Mouse (Mus musculus): ENCODE data around the gene Sh3d21. TPM values are rescaled to one million over a fixed set of nuclear protein-coding genes. Genes with fewer than 3 reads are reported as not detected.
"Not testable (repeated sequence)": the region's sequence is repeated elsewhere in the genome, so short reads cannot be mapped to it uniquely, and the experiment has no call there.

The Sh3d21 gene
- polyA plus RNA-seq, 1 experiment from 2014 or later, result 2.7 TPM

GRCm38 (mm10) chr4:126181170-126181957 is 18.1 kb upstream of the Sh3d21 start:
- no peak overlapping the region for H3K4me2 ChIP-seq
- no peaks in the 10 kb centered on the region for H3K4me1 ChIP-seq (ENCODE audit: control insufficient read depth, insufficient read depth, low read length)
- no peaks in the 10 kb centered on the region for H3K27me3 ChIP-seq (ENCODE audit: control insufficient read depth, insufficient read depth, low read length)
- ATAC-seq (replicated peaks; ENCODE audit: insufficient number of reproducible peaks, low FRiP score, low TSS enrichment), result no peak
- no peak overlapping the region for H3K9ac ChIP-seq (ENCODE audit: low read depth, low read length)
- peaks cover 26% of the 10 kb centered on the region for H3K36me3 ChIP-seq (ENCODE audit: control insufficient read depth, insufficient read depth, low read length)
- WGBS (ENCODE audit: insufficient replicate concordance), result 62% methylated on average over 7 of the region's 7 CpGs
- H3K27ac ChIP-seq (ENCODE audit: low read depth, low read length), result no peak overlapping the region
- H3K4me3 ChIP-seq (ENCODE audit: low read depth, low read length), result no peak overlapping the region
- no peaks in the 10 kb centered on the region for H3K9me3 ChIP-seq (replicated peaks; ENCODE audit: control insufficient read depth, low read length)

DNA sequence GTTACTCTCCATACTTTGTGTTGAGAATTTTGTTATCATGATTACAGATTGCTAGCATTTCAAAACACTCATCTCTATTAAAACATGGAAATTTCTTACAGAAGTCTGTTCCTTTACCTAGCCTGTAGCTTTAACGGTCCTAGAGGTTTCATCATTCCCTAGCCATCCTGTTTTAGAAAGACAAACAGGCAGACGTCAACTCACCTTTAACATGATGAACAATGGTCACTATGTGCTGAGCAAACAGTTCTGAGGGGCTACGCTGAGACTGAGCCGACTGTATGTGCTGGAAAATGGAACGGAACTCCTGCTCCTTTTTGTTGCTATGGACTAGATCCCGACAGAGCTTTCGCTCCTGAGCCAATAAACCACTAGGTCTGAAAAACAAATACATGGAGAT is 12.7 kb upstream of the Sh3d21 start:
- not testable (repeated sequence) for H3K4me3 ChIP-seq (ENCODE audit: low read depth, low read length); H3K9me3 ChIP-seq (replicated peaks; ENCODE audit: control insufficient read depth, low read length); H3K4me1 ChIP-seq (ENCODE audit: control insufficient read depth, insufficient read depth, low read length); ATAC-seq (replicated peaks; ENCODE audit: insufficient number of reproducible peaks, low FRiP score, low TSS enrichment); H3K27me3 ChIP-seq (ENCODE audit: control insufficient read depth, insufficient read depth, low read length); H3K9ac ChIP-seq (ENCODE audit: low read depth, low read length); H3K4me2 ChIP-seq; H3K27ac ChIP-seq (ENCODE audit: low read depth, low read length)
- H3K36me3 ChIP-seq (ENCODE audit: control insufficient read depth, insufficient read depth, low read length), result peaks cover 45% of the 10 kb centered on the region
- 92% methylated on average over 7 of the region's 7 CpGs for WGBS (ENCODE audit: insufficient replicate concordance)

DNA sequence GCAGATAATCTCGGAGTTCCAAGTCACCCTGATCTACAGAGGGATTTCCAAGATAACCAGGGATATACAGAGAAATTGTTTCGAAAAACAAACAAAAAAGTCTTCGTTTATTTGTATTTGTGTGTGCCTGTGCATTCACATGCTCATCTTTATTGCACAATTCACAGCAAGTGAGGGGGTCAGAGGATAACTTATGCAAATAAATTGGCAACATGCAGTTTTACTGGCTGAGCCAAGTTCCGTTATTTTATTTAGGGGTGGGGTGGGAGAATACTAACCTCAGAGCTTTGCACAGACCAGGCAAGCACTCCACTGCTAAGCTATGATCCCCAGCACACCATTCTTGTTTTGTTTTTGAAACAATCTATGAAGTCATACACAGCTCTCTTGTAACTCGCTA is 10.5 kb upstream of the Sh3d21 start:
- H3K36me3 ChIP-seq (ENCODE audit: control insufficient read depth, insufficient read depth, low read length), result peaks cover 53% of the 10 kb centered on the region
- H3K27ac ChIP-seq (ENCODE audit: low read depth, low read length), result no peak overlapping the region
- no peaks in the 10 kb centered on the region for H3K27me3 ChIP-seq (ENCODE audit: control insufficient read depth, insufficient read depth, low read length)
- H3K4me1 ChIP-seq (ENCODE audit: control insufficient read depth, insufficient read depth, low read length), result no peaks in the 10 kb centered on the region
- no peak for ATAC-seq (replicated peaks; ENCODE audit: insufficient number of reproducible peaks, low FRiP score, low TSS enrichment)
- H3K9me3 ChIP-seq (replicated peaks; ENCODE audit: control insufficient read depth, low read length), result no peaks in the 10 kb centered on the region
- no peak overlapping the region for H3K4me2 ChIP-seq
- 90% methylated on average over 5 of the region's 5 CpGs for WGBS (ENCODE audit: insufficient replicate concordance)
- H3K9ac ChIP-seq (ENCODE audit: low read depth, low read length), result no peak overlapping the region
- no peak overlapping the region for H3K4me3 ChIP-seq (ENCODE audit: low read depth, low read length)

GRCm38 (mm10) chr4:126170737-126171136 is 7.4 kb upstream of the Sh3d21 start:
- H3K9me3 ChIP-seq (replicated peaks; ENCODE audit: control insufficient read depth, low read length); H3K27ac ChIP-seq (ENCODE audit: low read depth, low read length); H3K4me3 ChIP-seq (ENCODE audit: low read depth, low read length); H3K27me3 ChIP-seq (ENCODE audit: control insufficient read depth, insufficient read depth, low read length); H3K4me2 ChIP-seq; ATAC-seq (replicated peaks; ENCODE audit: insufficient number of reproducible peaks, low FRiP score, low TSS enrichment); H3K9ac ChIP-seq (ENCODE audit: low read depth, low read length); H3K4me1 ChIP-seq (ENCODE audit: control insufficient read depth, insufficient read depth, low read length): not testable (repeated sequence)
- 93% methylated on average over 5 of the region's 5 CpGs for WGBS (ENCODE audit: insufficient replicate concordance)
- peaks cover 52% of the 10 kb centered on the region for H3K36me3 ChIP-seq (ENCODE audit: control insufficient read depth, insufficient read depth, low read length)

GRCm38 (mm10) chr4:126168851-126169250 is 5.6 kb upstream of the Sh3d21 start:
- Histone ChIP-seq H3K9ac (ENCODE audit: low read depth, low read length) (no peak overlapping the region), H3K9me3 (replicated peaks; ENCODE audit: control insufficient read depth, low read length) (no peaks in the 10 kb centered on the region), H3K36me3 (ENCODE audit: control insufficient read depth, insufficient read depth, low read length) (peaks cover 43% of the 10 kb centered on the region), H3K4me3 (ENCODE audit: low read depth, low read length) (no peak overlapping the region), H3K27me3 (ENCODE audit: control insufficient read depth, insufficient read depth, low read length) (no peaks in the 10 kb centered on the region), H3K4me2 (no peak overlapping the region), H3K4me1 (ENCODE audit: control insufficient read depth, insufficient read depth, low read length) (0 out of 2 replicates have a peak, but pooled peaks cover 6% of the 10 kb centered on the region), H3K27ac (ENCODE audit: low read depth, low read length) (no peak overlapping the region)
- ATAC-seq (replicated peaks; ENCODE audit: insufficient number of reproducible peaks, low FRiP score, low TSS enrichment), result no peak
- 86% methylated on average over 6 of the region's 6 CpGs for WGBS (ENCODE audit: insufficient replicate concordance)

- no peaks in the 10 kb centered on the region for H3K9me3 ChIP-seq (replicated peaks; ENCODE audit: control insufficient read depth, low read length)
- H3K4me2 ChIP-seq, result no peak overlapping the region
- peaks cover 15% of the 10 kb centered on the region for H3K4me1 ChIP-seq (ENCODE audit: control insufficient read depth, insufficient read depth, low read length)
- H3K9ac ChIP-seq (ENCODE audit: low read depth, low read length), result no peak overlapping the region
- 79% methylated on average over 3 of the region's 3 CpGs for WGBS (ENCODE audit: insufficient replicate concordance)
- no peak for ATAC-seq (replicated peaks; ENCODE audit: insufficient number of reproducible peaks, low FRiP score, low TSS enrichment)
- no peaks in the 10 kb centered on the region for H3K27me3 ChIP-seq (ENCODE audit: control insufficient read depth, insufficient read depth, low read length)
- H3K36me3 ChIP-seq (ENCODE audit: control insufficient read depth, insufficient read depth, low read length), result peaks cover 35% of the 10 kb centered on the region
- peak overlapping the region; percentile 25; the same call in 1 of the 2 replicates for H3K27ac ChIP-seq (ENCODE audit: low read depth, low read length)
- H3K4me3 ChIP-seq (ENCODE audit: low read depth, low read length), result no peak overlapping the region
Measured at GRCm38 (mm10) chr4:126166084-126166483, 2.8 kb upstream of the Sh3d21 start.

DNA sequence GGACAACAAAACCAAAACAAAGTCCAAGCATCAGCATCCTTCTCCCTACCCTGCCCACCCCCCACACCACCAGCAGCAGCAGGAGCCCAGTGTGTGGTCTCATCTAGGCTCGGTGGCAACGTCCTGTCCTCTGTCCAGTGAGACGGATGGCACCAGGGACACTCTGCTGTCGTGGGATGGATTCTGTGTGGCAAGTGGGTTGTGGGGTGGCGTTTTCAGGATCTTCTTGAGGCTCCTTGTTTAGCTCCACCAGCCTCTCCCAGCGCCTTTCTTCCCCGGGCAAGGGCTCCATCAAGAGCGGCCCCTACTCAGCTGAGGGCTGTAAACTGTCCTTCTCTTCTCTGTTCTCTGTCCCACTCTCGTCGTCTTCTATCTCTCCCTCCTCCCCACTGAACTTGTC is 1.8 kb upstream of the Sh3d21 start:
- peaks cover 27% of the 10 kb centered on the region for H3K36me3 ChIP-seq (ENCODE audit: control insufficient read depth, insufficient read depth, low read length)

GRCm38 (mm10) chr4:126163685-126164084 is 394 bp upstream of the Sh3d21 start:
- Histone ChIP-seq H3K9me3 (replicated peaks; ENCODE audit: control insufficient read depth, low read length) (no peaks in the 10 kb centered on the region), H3K9ac (ENCODE audit: low read depth, low read length) (no peak overlapping the region), H3K4me3 (ENCODE audit: low read depth, low read length) (no peak overlapping the region), H3K36me3 (ENCODE audit: control insufficient read depth, insufficient read depth, low read length) (peaks cover 15% of the 10 kb centered on the region), H3K27me3 (ENCODE audit: control insufficient read depth, insufficient read depth, low read length) (no peaks in the 10 kb centered on the region), H3K4me1 (ENCODE audit: control insufficient read depth, insufficient read depth, low read length) (peaks cover 15% of the 10 kb centered on the region), H3K27ac (ENCODE audit: low read depth, low read length) (no peak overlapping the region), H3K4me2 (peak overlapping the region; percentile 99)
- WGBS (ENCODE audit: insufficient replicate concordance), result 58% methylated on average over 4 of the region's 4 CpGs
- no peak for ATAC-seq (replicated peaks; ENCODE audit: insufficient number of reproducible peaks, low FRiP score, low TSS enrichment)

More for the DNA sequence above, 1.8 kb upstream of the Sh3d21 start:
- H3K4me2 ChIP-seq; H3K4me3 ChIP-seq (ENCODE audit: low read depth, low read length); ATAC-seq (replicated peaks; ENCODE audit: insufficient number of reproducible peaks, low FRiP score, low TSS enrichment); H3K27me3 ChIP-seq (ENCODE audit: control insufficient read depth, insufficient read depth, low read length); H3K27ac ChIP-seq (ENCODE audit: low read depth, low read length); H3K9me3 ChIP-seq (replicated peaks; ENCODE audit: control insufficient read depth, low read length); H3K9ac ChIP-seq (ENCODE audit: low read depth, low read length): not testable (repeated sequence)
- WGBS (ENCODE audit: insufficient replicate concordance), result 69% methylated on average over 8 of the region's 10 CpGs
- peaks cover 15% of the 10 kb centered on the region for H3K4me1 ChIP-seq (ENCODE audit: control insufficient read depth, insufficient read depth, low read length)

DNA sequence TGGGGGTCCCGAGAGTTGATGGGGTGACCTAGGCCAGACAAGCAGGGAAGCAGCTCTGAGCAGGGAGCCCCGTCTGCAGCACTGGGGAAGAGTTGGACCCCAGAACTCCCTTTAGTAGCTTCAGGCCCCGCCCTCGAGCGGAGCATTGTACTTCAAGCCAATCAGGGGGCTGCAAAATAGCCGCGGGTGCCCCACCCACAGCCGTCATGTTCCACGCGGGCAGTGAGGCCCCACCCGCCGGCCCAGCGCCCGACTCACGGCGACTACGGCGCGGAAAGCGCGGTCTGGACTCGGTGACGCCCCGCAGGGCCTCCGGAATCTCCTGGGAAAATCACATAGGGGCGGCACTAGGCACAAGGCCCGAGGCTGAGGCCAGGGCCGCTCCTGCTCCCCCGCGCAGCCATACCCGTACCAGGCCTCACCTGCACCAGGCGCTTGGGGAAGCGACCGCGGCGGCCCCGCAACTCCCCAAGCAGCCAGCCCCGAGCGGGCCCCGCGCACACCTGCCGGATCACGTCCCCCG is 686 bp downstream of the Sh3d21 start:
- H3K4me3 ChIP-seq (ENCODE audit: low read depth, low read length), result peak overlapping the region; percentile 53
- peak overlapping the region; percentile 99 for H3K4me2 ChIP-seq
- H3K9me3 ChIP-seq (replicated peaks; ENCODE audit: control insufficient read depth, low read length), result no peaks in the 10 kb centered on the region
- no peaks in the 10 kb centered on the region for H3K27me3 ChIP-seq (ENCODE audit: control insufficient read depth, insufficient read depth, low read length)
- H3K4me1 ChIP-seq (ENCODE audit: control insufficient read depth, insufficient read depth, low read length), result peaks cover 15% of the 10 kb centered on the region
- peak overlapping the region; percentile 80 for H3K9ac ChIP-seq (ENCODE audit: low read depth, low read length)
- peak; percentile 88 for ATAC-seq (replicated peaks; ENCODE audit: insufficient number of reproducible peaks, low FRiP score, low TSS enrichment)
- peaks cover 8% of the 10 kb centered on the region for H3K36me3 ChIP-seq (ENCODE audit: control insufficient read depth, insufficient read depth, low read length)
- 1% methylated on average over 44 of the region's 44 CpGs for WGBS (ENCODE audit: insufficient replicate concordance)
- peak overlapping the region; percentile 74 for H3K27ac ChIP-seq (ENCODE audit: low read depth, low read length)

Measured in heart, embryonic 11.5 days (tissue).